Mouse (Mus musculus) thymus, postnatal 14 days (tissue): ENCODE data around the gene Dapl1.
A peak's percentile ranks its signal among the peaks of the same experiment; 100 is the strongest.

Experiments used
- DNase-seq: peaks from one replicate; pipeline ENCODE4 v3.0.0; 2021

Dapl1 gene

DNA sequence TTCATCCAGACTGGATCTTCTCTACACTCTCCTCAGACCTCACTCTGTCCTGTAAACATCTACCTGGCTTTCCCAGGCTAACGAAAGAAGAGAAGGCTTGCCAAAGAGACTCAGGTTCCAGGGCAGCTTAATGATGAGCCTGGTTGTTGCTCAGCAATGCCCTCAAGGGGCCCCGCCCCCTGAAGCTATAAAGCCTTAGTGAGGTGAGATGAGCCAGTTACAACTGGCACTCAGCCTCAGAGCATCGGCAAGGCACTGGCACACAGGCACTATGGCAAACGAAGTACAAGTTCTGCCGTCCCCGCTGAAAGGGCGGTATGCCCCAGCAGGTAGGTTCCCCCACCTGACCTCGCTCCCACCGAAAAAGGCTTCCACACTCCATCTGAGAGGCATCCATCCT lies at the start of gene Dapl1:
Gene Dapl1 (plus strand): TSS at position 216 of the 400 bp plus-strand sequence.
- DNase-seq, result peak; percentile 14

DNA sequence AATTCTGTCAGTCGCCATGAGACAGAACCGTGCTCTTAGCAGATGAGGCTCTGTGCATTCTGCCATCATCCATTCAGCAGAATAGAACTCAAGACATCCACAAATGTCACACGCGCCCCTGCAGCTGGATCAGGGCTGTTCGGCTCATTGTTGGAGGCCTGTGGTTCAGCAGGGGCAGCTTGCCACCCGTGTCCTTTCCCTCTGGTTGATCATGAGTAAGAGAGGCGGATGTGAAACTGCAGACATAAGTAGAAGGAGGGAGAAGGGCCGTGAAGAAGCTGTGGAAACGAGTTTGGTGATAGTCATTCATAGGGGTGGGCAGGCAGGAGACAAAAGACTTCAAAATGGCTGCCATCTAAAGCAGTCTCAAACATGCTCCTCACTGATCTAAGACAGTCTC lies 49.6 kb upstream of the Dapl1 start:
- no peak for DNase-seq

DNA sequence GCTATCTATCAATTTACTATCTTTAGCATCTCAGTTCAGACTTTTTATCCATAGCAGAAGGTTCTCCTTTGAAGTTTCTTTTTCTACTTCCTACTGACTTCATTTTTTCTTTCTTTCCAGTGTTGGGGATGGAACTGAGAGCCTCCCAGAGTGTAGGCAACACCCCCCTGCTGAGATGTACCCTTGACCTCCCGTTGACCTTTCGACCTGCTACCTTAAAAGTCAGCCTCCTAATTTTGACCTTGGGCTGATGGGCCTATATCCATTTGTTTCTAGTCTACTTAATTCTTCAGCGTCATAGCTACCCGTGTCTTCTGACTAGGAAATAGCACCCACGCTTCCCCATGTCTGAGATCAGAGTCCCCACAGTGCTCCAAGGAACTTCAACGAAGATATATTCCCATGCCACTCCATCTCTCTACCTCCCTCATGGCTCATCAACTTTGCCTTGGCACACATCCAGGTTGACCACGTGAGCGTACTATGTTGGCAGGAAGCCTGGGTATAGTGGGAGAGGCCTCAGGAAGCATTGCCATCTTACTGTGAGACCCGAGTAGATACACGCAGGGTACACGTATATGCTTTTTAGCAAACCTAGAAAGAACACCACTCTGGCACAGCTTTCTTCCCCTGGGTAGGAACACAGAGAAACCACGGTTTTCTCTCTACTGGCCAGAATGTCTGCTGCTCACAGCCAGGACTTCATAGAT lies 46.6 kb upstream of the Dapl1 start:
- DNase-seq, result peak; percentile 24

DNA sequence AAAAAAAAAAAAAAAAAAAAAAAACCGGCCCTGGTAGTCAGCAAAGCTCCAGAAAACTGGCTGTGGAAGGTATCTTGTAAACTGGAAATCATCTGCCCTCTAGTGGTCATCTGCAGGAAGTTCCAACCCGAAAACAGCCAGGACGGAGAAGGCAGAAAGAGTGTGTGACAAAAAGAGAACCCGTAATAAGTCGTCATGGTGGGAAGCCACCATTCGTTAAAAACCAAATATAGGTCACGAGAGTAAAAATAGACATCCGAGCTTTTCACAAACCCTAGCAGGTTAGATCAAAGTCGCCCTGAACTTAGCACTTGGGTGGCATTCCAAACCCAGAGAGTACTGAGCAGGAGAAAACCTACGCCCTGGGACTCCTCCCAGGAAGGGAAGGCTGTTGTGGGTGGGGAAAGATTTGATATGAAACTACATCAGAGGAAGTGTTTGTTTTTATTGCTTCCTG lies 45.9 kb upstream of the Dapl1 start:
- peak; percentile 72 for DNase-seq

DNA sequence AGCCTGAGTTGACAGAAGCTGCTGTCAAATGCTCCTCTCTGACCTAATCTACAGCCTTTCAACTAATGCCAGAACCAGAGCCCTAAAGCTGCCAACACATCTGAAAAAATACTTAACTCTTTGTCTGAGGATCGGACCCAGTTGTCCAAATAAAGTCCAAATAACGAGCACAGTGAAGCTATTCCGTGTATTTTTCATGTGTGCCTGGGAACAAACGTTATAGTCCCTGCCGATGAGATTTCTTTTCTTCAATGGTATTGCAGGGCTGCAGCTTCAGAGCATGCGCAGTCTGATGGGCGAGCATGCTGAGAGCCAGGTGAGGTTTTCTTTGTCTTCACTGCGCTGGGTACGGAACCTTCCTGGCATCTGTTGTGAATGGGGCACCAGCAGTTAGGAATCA lies 44.6 kb upstream of the Dapl1 start:
- DNase-seq, result no peak

DNA sequence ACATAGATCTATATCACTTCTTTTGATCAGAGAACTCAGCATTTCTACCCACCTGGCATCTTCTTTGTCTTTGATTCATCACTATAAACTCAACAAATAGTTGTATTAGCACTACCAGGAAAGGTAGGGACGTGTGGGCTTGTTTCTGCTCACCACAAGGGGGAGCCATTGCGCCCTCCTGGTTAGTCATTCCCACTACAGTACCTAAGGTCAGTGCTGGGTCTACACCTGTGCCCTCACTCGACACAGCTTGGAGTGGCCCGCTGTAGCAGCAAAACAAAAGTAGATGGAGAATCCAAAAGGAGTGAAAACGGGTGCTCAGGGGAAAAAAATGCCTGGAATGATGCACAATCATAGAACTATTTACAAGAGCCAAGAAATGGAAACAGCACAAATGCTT lies 44.0 kb upstream of the Dapl1 start:
- DNase-seq, result peak; percentile 83

DNA sequence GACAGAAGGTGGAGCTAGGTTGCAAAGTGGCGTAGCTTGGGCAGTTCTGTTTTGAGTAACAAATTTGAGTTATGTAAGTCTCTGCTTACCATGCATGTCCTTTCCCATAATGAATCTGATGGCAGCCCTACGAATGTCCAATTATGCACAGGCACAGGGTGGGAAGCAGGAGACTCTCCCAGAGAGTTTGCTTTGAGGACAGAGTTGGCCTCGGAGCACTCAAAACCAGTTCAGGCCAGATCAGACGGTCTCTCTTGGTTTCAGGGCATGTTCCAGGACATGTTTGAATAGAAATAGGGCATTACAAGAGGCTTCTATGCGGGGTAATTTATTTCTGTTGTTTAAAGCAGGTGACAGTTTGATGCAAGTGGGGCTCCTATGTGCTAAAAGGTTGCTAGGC lies 42.8 kb upstream of the Dapl1 start:
- DNase-seq, result no peak

DNA sequence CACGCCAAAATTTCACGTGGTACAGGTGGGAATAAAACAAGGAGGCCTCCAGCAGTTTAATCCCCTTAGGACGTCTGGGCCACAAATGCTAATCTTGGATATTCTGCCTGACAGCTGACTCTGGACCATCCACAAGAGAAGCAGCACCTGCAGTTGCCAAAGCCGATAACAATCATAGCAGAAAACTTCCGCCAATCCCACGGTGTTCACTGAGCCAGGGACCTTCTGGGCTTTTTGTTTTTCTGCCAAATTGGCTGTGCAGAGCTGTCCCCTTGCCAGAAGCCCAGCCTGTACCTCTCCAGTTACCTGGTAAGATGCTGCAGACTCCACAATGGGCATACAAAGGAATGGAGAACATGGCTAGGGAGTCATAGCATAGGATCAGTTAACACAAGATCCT lies 37.8 kb upstream of the Dapl1 start:
- DNase-seq, result no peak

DNA sequence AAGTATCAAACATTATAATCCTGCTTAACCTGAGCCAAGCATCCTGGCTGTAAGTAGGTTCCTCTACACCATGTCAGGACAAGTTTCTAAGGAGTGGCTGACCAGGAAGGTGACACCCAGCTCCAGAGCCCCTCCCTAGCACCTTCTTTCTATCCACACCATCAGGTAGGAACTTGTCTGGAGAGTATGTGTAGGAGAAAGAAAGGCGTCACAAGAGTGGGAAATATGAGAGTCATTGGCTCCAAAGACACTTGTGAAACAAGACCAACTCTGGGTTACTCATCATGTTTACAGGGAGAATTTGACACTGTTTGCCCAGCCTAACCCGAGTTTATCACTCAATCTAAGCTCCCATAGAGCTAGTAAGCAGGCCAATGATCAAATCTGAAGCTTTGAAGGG lies 36.7 kb upstream of the Dapl1 start:
- DNase-seq, result no peak

DNA sequence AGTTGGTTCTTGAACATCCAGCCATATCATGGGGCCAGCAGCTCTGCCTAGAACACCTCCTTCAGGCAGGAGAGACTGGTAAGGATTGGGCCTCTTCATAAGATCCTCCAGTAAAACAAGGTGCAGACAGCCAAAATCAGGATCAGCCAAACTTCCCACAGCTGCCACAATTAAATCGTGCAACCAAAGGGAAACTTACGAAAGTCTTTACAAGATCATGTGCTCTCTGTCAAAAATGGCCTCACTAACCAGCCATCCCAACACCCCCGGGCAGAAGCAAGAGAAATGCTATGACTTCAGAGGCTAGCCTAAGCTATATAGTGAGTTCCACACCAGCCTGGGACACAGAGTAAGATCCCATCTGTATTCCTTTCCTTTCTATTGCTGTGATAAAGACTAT lies 35.9 kb upstream of the Dapl1 start:
- DNase-seq, result no peak

DNA sequence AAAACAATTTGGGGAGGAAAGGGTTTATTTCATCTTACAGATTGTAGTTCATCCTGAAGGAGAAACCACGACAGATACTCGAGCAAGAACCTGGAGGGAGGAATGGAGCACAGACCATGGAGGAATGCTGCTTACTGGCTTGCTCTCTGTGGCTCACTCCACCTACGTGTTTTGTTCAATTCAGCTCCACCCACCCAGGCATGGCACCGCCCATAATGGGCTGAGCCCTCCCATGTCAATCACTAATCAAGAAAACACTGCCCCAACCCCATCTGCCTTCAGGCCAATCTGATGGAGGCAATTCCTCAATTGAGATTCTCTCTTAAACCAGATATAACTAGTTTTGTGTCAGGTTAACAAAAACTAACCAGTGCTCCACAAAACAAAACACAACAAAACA lies 35.5 kb upstream of the Dapl1 start:
- DNase-seq, result no peak

DNA sequence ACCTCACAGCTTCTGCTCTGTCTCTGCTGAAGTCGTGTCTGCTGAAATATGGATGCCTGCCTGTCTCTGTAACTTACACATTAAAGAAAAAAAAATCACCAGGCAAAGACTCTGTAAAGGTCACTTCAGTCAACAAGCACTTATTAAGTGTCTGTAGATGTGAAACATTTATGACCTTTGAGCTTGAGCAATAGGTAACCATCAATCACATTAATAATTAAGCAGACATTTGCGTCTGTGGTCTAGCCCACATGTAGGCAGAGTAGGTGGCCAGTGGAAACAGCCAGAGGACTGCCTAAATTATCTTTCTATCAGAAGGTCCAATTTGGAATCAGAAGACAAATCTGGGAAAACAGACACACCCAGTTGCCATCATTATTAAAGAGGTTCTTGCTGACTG lies 32.8 kb upstream of the Dapl1 start:
- DNase-seq, result no peak

DNA sequence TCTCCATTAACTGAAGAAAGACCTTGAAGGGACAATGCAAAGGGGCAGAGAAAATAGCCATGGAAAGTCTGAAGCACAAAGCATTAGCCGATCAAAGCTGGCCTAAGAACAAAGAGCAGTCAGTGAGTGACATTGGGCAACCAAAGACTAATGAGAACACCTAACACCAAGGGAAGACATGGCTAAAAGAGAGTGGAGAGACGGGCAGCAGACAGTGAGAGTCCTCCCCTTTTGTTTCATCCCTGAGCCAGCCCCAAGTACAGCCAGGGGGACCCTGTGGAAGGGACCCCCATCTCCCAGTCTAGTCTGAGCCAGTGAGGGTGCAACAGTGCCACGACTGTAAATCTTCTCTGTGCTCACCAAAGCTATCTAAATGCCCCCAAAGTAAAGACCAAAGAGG lies 32.4 kb upstream of the Dapl1 start:
- no peak for DNase-seq

DNA sequence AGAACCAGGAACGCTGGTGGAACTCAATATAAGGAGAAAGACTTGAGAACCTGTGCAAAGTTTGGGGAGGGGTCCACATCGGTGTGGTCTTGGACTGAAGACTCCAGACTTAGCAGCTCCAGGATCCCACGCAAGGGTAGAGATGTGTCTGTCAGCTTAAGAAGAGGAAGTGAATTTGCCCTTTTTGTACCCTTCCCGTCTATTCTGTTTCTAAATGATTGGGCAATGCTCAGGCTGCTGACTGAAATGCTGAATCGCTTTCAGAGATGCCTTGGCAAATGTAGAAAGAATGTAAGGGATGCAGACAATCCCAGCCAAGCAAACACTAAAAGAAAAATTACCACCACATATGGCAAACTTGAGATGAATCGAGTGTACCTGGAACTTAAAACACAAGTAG lies 22.4 kb upstream of the Dapl1 start:
- no peak for DNase-seq

DNA sequence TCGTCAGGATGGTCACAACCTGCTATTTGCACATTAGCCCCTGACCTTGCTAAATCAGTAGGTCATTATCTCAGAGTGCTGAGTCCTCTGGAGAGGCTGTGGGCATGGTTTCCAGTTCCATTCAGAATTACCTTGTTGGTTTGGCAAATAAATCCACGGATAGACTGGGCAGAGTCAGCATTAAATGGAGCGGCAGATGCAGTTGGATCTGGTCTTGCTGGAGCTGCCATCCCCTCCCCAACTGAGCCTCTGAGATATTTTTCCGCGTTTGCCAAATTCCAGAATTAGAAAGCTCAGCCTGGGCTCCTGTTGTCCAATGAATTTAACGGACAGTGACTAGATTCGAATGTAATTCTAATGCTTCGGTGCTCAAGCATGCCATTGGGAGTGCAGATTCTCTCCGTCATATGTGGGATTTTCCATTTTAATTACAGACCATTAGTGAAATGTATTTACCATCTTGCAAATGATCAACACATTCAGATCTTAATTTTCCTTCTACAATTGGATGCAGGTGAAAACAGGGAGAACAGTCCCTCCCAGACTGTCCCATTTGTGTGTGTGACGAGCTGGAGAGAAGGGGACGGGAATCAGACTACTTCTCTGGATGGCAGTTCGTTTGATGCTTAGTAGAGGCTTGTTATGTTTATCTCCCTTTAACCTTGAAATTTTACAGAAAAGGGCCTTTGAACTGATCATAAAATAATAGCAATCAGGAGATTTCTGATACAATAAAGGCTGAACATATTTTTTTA lies 20.8 kb upstream of the Dapl1 start:
- DNase-seq, result no peak

DNA sequence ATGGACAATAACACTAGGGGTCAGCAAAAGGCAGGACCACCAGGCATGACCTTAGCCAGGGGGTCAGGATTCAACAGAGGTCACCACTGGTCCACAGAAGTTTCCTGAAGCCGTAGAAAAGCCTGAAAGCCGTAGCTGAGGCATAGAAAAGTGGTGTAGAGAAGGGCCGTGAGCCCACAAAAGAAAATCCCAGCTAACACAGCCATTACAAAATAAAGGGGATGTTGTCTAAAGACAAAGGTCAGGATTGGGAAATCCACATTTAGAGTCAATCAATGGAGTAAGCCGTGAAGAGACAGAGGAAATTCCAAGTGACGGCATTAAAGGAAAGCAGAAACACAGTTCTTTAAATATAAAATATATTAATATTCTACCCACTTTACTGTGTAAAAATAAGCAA lies 18.8 kb upstream of the Dapl1 start:
- DNase-seq, result no peak

DNA sequence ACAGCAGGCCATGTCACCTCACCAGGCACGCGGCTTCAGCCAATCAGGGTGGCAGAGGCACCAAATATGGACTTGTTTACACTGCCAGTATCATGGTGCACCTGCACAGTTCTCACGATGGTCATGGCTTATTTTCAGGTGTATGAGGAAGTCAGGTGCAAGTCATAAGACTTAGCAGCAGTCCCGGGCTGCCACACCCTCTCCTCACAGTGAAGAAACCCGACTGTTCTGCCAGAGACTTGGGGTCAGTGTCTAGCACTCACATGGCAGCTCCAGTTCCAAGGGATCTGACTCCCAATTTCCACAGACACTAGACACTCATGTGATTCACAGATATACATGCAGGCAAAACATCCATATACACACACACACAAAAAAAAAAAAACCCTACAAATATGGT lies 18.1 kb upstream of the Dapl1 start:
- DNase-seq, result no peak

DNA sequence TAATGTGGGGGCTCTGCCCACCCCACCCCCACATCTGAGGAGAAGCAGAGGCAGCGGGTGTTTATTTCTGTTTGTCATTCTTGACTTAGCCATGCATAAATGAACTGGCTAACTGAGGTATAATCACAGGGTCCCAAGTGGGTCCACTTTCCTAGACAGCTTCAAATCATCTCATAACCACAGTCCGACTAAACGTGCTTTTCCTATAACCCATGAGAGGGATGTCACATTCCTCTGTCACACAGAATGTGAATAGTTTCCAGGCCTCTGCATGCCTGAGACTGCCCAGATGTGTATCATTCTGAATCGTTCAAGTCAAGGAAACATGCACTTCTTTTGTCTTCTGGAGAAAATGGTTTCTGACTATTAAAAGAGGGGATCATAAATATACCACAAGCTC lies 17.4 kb upstream of the Dapl1 start:
- no peak for DNase-seq

DNA sequence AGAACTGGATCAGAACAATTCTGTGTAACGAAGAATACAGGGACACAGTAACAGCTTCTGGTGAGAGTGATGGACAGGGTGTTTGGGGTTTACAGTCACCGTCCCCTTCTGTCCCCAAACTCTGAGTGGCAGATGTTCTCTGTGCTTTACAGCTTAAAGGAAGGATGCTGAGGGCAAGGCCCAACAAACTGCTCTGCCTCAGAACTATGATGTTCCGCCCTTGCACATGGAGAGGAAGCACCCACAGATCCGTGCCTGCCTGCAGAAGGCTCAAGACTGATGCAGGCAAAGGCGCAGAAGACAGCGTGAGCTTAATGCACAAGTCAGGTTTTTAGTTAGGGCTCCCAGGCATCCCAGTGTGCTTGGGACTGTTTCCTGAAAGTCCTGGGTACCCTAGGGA lies 16.5 kb upstream of the Dapl1 start:
- peak; percentile 26 for DNase-seq

DNA sequence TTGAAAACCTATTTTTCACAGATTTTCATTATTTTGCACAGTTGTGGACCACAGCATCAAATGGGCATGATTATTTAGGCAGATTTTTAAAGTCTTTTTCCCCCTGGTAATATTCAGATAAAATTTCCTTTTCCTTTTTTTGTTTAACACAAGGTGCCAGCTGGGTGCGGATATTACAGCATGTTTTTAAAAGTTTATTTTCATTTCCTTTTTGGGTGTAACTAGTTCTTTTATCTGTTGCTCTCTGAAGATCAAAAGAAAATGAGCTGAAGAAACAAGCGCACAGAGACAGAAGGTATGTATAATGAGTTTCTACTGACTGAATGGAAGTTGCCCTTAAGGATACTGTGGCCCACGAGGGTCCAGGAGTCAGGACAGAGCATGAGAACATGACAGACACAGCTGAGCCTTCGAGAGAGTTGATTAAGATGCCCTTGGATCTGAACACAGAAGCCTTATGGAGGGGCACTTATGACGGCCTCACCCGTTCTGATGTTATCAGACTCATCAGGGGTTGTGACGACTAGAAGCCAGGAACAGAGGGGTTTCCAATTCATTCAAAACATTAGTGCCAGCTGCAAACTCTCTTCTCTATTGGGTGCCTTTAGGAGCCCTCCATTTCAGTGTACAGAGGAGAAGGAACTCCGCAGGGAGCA lies 14.7 kb upstream of the Dapl1 start:
- DNase-seq, result peak; percentile 40

DNA sequence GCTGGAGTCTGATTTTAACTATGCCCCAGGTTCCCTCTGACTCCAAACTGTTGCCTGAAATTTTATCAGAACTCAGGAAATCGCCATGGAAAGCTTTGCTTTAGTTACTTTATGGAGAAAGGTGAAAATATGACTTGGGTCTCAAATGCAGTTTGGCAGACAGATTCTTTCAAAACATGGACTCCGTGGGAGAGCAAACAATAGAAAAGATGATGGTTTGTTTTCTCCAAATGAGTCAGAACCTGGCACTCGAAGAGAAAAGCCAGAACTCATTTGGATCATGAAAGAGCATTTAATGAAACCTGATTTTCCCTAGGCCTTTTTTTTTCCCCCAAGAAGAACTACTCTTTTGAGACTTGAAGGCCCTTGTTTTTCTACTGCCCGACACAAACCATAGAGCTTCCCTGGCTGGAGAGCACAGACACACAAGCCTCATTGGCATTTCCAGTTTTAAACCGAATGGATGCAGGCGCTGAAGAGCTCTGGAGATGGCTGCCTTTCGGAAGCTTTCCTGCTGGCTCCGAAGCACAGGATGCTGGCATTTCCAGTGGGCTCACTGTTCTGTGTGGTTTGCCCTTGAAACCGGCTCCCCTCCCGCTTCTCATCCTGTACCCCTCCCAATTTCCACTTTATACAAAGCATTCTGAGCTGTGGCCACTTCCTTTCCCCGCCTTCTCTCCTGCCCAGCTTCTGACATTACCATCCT lies 14.0 kb upstream of the Dapl1 start:
- DNase-seq, result peak; percentile 67

DNA sequence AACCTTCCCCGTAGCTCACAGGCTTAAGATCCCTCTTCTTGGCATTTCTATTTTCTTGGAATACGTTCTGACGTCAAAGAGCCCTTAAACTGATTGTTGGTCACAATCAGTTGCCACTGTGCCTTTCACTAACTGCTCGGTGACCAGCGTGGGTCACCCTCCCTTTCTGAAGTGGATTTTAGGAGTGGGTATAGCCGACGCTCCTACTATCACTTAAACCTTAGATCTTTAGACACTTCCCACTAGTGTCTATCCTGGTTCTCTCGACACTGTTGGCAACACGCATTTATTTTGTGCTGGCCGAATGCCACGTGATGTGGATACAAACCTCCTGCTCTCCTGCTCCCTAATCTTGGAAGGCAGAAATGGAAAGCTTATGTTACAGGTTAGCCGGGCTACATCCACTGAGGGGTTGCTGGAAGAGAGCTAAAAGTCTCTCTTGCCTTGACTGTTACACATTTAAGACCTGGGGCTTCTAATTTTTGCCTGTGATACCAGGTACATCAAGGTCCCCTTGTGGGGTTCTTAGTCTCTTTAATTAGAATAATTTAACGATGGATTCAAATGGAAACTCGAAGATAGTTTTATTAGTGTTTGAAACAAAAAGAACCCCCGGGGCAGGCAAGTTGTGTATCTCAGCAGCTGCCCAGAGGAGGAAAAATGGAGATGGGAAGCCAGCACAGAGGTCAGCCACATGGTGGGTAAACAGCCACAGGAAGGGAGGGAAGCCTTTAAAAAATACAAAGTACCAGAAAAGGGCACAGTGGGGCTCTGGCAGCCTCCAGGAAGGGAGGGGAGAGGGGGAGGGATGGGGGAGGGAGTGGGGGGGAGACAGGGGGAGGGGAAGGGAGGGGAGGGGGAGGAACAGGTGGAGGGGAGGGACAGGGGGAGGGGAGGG lies 13.2 kb upstream of the Dapl1 start:
- peak; percentile 19 for DNase-seq
